Mouse (Mus musculus) embryo, embryonic 9.5 days (tissue): ENCODE data around the gene Psma7.
A peak's percentile ranks its signal among the peaks of the same experiment; 100 is the strongest.

ENCODE experiments used
- DNase-seq: peaks from one replicate; pipeline ENCODE4 v3.0.0-alpha.2; 2017; ENCODE audit errors: extremely low spot score

The Psma7 gene

GRCm38 (mm10) chr2:180042256-180042857 lies at the start of gene Psma7, which contains the start of gene Ss18l1:
TSS of gene Psma7 (minus strand) at chr2:180042433.
TSS of gene Ss18l1 (plus strand) at chr2:180042509.
- peak; percentile 91 for DNase-seq

DNA sequence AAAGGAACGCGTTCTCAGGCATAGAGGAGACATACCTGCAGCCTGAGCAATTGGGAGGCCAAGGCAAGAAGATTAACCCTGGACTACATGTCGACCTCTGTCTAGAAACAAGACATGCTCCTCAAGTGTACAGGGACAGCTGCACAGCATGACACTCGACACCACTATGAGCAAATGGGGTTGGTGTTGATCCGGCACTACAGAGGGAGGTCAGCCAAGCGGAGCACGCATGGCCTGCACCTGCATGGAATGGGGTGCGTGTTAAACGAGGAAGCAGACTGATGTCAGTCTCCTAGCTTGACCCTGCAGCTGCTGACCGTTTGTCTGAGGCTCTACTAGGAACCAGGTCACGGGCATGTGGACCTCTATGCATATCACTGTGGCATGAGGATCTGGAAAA lies 48.1 kb upstream of the Psma7 start:
- DNase-seq, result no peak

DNA sequence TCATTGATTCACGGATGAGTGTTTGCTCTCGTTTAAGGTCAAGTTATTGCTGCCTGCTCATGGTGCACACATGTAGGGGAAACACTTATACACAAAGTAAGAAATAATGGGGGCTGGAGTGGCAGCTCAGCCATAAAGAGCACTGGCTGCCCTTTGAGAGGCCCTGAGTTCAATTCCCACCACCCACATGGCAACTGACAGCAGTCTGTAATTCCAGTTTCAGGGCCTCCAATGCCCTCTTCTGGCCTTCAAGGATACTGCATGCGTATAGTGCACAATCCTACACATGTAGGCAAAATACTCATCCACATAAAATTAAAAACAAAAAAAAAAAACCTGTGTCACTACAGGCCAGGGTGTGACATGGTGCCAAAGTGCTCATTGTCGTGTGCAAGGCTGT lies 45.2 kb upstream of the Psma7 start:
- no peak for DNase-seq

DNA sequence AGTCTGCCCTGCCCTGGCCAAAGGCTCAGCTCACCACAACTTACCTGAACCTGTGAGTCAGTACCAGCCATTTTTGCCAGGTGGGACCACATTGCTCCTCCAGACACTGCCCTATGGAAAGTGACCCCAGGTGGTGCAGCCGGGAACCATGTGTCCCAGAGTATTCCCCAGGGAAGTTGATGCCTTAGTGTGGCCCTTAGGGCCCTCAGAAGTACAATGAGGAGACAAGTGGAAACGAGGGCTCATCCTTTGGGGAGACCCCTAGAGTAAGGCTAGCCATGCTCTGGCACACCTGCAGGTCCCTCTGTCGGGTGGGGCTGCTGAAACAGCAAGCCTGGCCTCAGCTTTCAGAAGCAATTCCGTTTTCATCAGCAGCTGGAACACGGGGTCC lies 44.4 kb upstream of the Psma7 start:
- no peak for DNase-seq

DNA sequence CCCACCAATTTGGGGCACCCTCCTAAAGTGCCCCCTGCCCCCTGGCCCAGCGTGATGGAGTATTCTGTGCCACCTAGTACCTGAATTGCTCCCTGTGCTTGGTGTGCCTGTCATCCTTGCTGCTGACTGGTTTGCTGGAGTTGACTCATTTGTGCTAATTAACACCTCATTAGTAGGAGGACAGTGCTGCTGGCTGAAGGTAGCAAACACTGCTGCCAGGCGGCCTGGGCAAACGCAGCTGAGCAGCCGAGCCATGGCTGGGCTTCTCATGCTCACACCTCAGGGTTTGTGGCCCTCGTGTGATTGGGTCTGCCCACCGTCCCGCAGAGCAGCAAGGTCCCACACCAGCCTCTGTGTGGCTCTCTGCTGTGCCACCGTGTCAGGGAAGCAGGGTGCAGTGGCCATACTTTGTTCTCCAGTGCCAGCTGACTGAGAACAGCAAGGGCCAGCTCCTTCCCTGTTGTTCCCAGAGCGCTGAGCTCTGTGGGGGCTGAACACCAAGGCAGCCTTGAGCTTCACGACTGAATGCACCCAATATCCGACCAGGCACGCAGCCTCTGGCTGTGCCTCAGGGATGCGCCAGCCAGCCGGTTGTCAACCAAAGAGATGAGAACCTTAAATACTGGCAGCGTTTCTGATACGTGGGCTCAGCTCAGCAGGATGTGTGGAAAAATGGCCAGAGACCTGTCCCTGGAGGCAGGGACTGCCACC lies 43.8 kb upstream of the Psma7 start:
- DNase-seq, result no peak

GRCm38 (mm10) chr2:180084565-180084964 lies 42.3 kb upstream of the Psma7 start:
- DNase-seq, result no peak

- DNase-seq, result no peak
These were observed 40.8 kb upstream of the Psma7 start for GRCm38 (mm10) chr2:180083063-180083462.

GRCm38 (mm10) chr2:180080680-180081079 lies 38.4 kb upstream of the Psma7 start:
- DNase-seq, result no peak

DNA sequence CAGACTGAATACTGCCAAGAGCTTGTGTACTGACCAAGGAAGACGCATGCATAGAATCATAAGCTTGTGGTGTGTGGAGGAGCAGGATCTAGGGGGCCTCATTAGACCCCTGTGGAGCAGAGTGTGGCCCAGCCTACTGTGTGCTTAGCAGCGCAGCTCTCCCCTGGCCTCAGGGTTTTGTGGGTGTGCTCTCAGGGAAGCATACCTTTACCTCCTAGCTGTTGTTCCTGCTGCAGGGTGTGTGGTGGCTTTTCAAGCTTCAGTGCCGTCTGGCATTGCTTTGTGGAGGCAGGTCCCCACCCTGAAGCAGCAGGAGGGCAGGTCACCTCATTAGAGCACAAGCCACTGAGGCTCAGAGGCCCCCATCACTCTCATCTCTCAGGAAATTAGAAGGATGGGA lies 35.4 kb upstream of the Psma7 start:
- DNase-seq, result no peak

- no peak for DNase-seq
These were observed 30.7 kb upstream of the Psma7 start for GRCm38 (mm10) chr2:180072886-180073285.

GRCm38 (mm10) chr2:180071671-180072070 lies 29.4 kb upstream of the Psma7 start:
- DNase-seq, result no peak

GRCm38 (mm10) chr2:180070481-180071453 lies 28.5 kb upstream of the Psma7 start, which contains the start of gene Mtg2:
TSS of gene Mtg2 (plus strand) at chr2:180070588.
- DNase-seq, result peak; percentile 95

- DNase-seq, result no peak
These were observed 27.7 kb upstream of the Psma7 start for GRCm38 (mm10) chr2:180069770-180070480.

DNA sequence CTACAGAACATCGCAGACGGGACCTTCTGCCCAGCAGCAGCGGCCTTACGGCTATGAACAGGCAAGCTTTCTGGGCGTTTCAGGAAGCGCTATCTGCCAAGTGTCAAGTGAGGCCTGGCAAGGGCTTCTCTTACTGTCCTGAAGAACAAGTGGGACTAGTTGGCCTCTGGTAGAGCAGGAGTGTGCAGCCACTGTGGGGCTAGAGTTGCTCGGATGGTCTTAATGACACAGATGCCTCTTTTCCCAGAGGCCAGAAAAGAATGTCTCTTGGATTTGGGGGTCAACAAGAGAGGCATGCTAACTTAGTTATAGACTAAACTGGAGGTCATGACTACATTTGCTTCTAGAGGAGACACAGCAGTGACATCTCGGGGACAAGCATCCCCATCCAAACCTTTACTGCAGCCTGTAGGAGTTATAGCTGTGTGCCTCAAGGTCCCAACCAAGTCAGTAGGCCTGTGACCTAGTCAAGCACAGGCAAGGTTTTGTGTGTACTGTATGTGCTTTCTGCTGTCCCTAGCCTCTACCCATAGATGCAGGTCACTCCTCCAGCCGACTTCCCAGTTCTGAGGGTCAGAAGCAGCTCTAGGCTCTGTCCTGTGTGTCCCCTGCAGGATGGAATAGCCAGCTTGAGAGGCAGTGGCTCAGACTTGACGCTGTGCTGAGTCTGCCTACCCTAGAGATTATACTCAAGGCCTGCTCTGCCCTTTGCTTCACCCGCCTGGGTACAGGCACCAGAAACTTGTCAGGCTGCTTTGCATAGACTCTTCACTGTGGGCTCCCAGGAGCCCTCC lies 21.3 kb upstream of the Psma7 start:
- DNase-seq, result no peak

DNA sequence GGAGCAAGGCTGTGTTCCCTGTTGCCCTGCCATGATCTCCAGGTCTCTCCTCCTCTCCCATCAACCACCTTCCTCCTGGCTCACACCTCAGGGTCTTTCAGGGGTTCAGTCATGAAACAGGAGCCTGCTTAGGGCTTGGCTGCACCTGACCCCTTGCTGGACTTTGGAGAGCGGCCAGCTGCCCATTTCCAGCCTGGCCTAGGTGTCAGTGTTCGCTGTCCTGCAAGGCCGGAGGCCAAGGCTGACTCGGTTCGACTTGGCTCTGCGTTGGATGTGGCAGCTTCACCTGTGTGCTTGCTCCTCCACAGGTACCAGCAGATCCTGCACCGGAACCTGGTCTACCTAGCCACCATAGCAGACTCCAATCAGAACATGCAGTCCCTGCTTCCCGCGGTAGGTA lies 10.8 kb upstream of the Psma7 start:
- no peak for DNase-seq

DNA sequence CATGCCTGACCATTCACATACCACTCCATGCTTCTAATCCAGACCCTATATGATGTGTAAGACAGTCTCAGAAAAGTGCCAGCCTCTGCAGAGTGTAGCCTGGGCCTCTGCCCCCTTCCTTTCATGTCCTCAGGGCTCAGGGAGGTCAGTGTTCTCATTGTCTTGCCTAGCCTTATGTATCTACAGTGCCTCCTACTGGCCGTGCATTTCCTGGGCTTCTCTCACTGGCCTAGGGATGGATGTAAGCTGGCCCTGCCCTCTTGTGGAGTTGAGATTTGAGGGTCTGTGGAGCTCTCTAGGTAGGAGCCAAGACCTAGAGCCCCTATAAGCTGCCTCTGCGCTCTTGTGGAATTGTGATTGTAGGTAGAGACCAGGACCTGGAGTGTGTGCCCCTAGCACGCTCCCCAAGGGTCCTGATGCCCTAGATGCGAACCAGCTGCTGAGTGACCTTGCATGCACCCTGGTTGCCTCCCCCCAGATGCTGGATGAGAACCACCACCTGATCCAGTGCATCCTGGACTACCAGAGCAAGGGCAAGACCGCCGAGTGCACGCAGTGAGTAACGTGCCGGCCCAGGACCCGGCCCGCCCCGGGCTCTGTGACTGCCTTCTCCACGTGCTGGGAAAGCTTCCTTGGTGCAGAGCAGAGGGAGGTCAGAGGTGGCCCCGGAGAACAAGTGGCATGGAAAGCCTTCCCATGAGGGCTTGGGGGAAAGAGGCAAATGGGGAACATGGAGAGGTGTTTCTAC lies 9.9 kb upstream of the Psma7 start:
- DNase-seq, result no peak

- DNase-seq, result peak; percentile 72
These were observed 8.8 kb upstream of the Psma7 start for GRCm38 (mm10) chr2:180050986-180051385.

GRCm38 (mm10) chr2:180047980-180048635 lies 5.9 kb upstream of the Psma7 start:
- no peak for DNase-seq

- DNase-seq, result no peak
These were observed 5.3 kb upstream of the Psma7 start for GRCm38 (mm10) chr2:180047580-180047979.

GRCm38 (mm10) chr2:180045283-180045682 lies 3.0 kb upstream of the Psma7 start:
- no peak for DNase-seq
